Mouse (Mus musculus) stomach, postnatal 0 days (tissue): ENCODE measurements around the gene Card9. TPM values are rescaled to one million over a fixed set of nuclear protein-coding genes. Genes with fewer than 3 reads are reported as not detected.

Experiments
- ATAC-seq: fragments of 200-750 bp; cut with Nextera tagmentation; 2 replicates; pipeline ENCODE4 v1.8.0; 2017; ENCODE audit not compliant: low FRiP score, low TSS enrichment
- DNase-seq: peaks from one replicate; pipeline ENCODE4 v3.0.0-alpha.2; 2016; ENCODE audit warnings: low spot score
- H3K27ac ChIP-seq: fragments of 300-500 bp; sonication (generic); replicated peaks from 2 replicates; pipeline ENCODE4 v1.5.1; 2014; ENCODE audit warnings: mild to moderate bottlenecking, control low read depth
- H3K27me3 ChIP-seq: fragments of 300-500 bp; sonication (generic); 2 replicates; pipeline ENCODE4 v1.6.1; 2014; ENCODE audit warnings: low read length; ENCODE audit not compliant: control insufficient read depth, insufficient read depth
- H3K36me3 ChIP-seq: fragments of 300-500 bp; sonication (generic); 2 replicates; pipeline ENCODE4 v1.6.1; 2014; ENCODE audit warnings: low read length, mixed read lengths; ENCODE audit not compliant: control insufficient read depth, insufficient read depth
- H3K4me1 ChIP-seq: fragments of 300-500 bp; sonication (generic); replicated peaks from 2 replicates; pipeline ENCODE4 v1.6.1; 2014; ENCODE audit warnings: antibody characterized with exemption; ENCODE audit not compliant: control insufficient read depth, insufficient read depth
- H3K4me2 ChIP-seq: fragments of 300-500 bp; sonication (generic); replicated peaks from 2 replicates; pipeline ENCODE4 v1.6.1; 2014; ENCODE audit warnings: low read depth, mild to moderate bottlenecking, control low read depth, moderate library complexity
- H3K4me3 ChIP-seq: fragments of 300-500 bp; sonication (generic); 2 replicates; pipeline ENCODE4 v1.5.1; 2014; ENCODE audit warnings: low read depth, low read length, control low read depth
- H3K9ac ChIP-seq: fragments of 300-500 bp; sonication (generic); 2 replicates; pipeline ENCODE4 v1.6.1; 2014; ENCODE audit warnings: mild to moderate bottlenecking, low read length, control low read depth, mixed read lengths
- H3K9me3 ChIP-seq: fragments of 300-500 bp; sonication (generic); 2 replicates; pipeline ENCODE4 v1.6.1; 2016; ENCODE audit warnings: low read length; ENCODE audit not compliant: control insufficient read depth
- CTCF ChIP-seq: IDR thresholded peaks from 2 replicates; pipeline ENCODE4 v1.5.1; 2016; ENCODE audit warnings: antibody characterized with exemption, low read depth, mild to moderate bottlenecking, moderate library complexity
- EP300 ChIP-seq: optimal IDR thresholded peaks from 2 replicates; pipeline ENCODE3; 2016; ENCODE audit warnings: antibody characterized with exemption
- WGBS: fragments of 180-500 bp; shearing (Covaris S2); extraction: QIAGEN DNeasy Blood & Tissue Kit; methylation state at CpG from one replicate; pipeline ENCODE4 v1.1.7; 2014; 5-methylcytosine and 5-hydroxymethylcytosine counted together
- polyA plus RNA-seq: library from polyadenylated mRNA; unstranded; fragments of >200 nt; fragmentation: Nextera tagmentation; extraction: Ambion mirVana; gene quantifications from 2 replicates; pipeline ENCODE4 v1.2.1, GENCODE M21; 2015

Card9 gene
- polyA plus RNA-seq, 1 experiment from 2014 or later = 0.55 TPM

DNA sequence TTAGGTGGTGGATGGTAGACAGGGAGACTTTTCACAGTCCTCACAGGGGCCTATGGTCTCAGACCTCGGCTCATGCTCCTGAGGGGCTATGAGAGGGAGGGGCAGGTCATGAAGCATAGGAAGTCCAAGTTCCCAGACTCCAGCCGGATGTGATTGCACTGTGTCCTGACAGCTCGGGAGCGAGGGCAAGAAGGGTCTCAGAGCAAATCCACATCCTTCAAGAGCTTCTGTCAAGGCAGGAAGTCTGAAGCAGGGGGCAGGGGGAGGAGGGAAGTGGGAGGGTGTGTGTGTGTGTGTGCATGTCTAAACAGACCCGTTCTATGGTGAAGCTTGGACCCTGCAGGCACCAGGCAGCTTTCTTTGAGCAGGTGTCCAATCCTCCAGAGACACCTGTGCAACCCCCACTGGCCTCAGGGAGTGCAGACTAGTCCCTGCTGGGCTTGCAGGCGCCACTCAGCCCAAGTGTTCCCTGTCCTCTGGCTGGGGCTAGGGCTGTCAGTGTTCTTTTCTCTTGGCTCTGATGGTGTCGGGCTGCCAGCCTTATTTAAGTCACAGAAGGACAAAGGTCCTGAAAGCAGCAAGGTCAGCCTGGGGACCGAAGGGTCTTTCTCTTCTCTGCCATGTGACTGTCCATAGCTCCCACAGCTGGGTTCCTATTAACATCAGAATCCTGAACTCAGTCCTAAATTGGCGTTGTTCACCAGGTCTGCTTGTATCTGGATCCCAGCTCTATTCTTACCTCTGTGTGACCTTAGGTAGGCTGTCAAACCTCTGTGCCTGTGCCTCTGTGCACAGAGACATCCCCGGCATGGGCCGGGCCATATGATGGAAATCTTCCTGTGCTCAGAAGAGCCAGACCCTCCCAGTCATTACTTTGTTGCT, 17.9 kb downstream of the Card9 start:
- H3K36me3 ChIP-seq = peaks cover 5% of the 10 kb centered on the region; the same call in 1 of the 2 replicates
- no peak for DNase-seq

GRCm38 (mm10) chr2:26342044-26342443, 18.7 kb downstream of the Card9 start:
- Histone ChIP-seq H3K36me3 (peaks cover 5% of the 10 kb centered on the region; the same call in 1 of the 2 replicates), H3K27me3 (no peaks in the 10 kb centered on the region), H3K4me1 (peaks cover 3% of the 10 kb centered on the region), H3K9ac (peak overlapping the region; percentile 35; the same call in 1 of the 2 replicates), H3K9me3 (no peaks in the 10 kb centered on the region), H3K4me3 (no peak overlapping the region), H3K4me2 (no peak overlapping the region; the same call in 1 of the 2 replicates), H3K27ac (peak overlapping the region; percentile 81)
- DNase-seq = peak; percentile 90
- no peak for TF ChIP-seq CTCF
- TF ChIP-seq EP300 = no peak
- WGBS = 8% methylated on average over 10 of the region's 10 CpGs
- peak; percentile 92 for ATAC-seq

More for the DNA sequence above, 17.9 kb downstream of the Card9 start:
- ATAC-seq = no peak
- Histone ChIP-seq H3K4me1 (peaks cover 3% of the 10 kb centered on the region), H3K4me2 (no peak overlapping the region; the same call in 1 of the 2 replicates), H3K9me3 (no peaks in the 10 kb centered on the region), H3K9ac (peak overlapping the region; percentile 35; the same call in 1 of the 2 replicates), H3K4me3 (no peak overlapping the region), H3K27me3 (no peaks in the 10 kb centered on the region), H3K27ac (peak overlapping the region; percentile 81)
- WGBS = 47% methylated on average over 11 of the region's 11 CpGs
- TF ChIP-seq EP300 (no peak), CTCF (no peak)

DNA sequence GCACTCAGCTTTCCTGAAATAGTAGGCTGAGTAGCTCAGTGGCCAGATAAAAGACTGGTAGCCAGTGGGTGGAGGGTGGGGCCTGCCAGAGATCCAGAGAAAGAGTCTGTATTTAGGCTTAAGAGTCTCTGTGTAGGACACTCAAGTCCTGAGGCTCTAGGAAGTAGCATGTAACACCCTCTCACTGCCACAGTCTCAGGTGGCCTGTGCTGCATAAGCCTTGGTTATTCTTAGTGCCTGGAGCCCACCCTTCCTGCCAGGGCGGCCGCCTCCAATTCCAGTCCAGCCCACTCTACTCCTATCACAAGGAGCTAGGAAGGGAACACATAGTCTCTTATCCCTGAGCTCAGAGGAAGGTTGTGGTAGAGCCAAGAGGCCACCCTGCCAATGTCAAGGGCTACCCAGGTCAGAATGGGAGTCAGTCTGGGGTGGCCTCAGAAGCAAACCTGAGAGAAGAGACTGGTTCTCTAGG, 19.2 kb downstream of the Card9 start:
- Histone ChIP-seq H3K4me2 (no peak overlapping the region; the same call in 1 of the 2 replicates), H3K4me3 (no peak overlapping the region), H3K4me1 (peaks cover 3% of the 10 kb centered on the region), H3K9ac (no peak overlapping the region; the same call in 1 of the 2 replicates), H3K27me3 (no peaks in the 10 kb centered on the region), H3K27ac (peak overlapping the region; percentile 81), H3K9me3 (no peaks in the 10 kb centered on the region), H3K36me3 (peaks cover 5% of the 10 kb centered on the region; the same call in 1 of the 2 replicates)
- WGBS = 65% methylated on average over 2 of the region's 2 CpGs
- ATAC-seq (peak; percentile 35), DNase-seq (no peak)
- TF ChIP-seq EP300 (no peak), CTCF (no peak)

DNA sequence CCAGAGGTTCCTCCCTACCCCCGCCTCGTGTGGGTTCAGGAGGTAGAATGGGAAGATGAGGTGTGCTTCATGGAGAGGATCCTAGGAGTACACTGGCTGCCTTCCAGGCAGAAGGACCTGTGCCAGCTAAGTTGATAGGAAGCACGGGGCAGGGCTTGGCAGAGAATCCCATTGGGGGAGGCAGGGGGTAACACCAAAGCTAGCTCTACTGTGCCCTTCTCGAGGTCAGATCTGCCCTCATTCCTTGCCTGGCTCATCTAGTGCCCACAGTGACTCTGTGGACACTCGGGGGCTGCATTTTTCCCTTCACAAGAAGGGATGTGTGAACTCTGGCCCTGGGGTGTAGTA, 21.5 kb downstream of the Card9 start:
- ATAC-seq = no peak
- no peak for DNase-seq
- no peaks in the 10 kb centered on the region for H3K9me3 ChIP-seq

DNA sequence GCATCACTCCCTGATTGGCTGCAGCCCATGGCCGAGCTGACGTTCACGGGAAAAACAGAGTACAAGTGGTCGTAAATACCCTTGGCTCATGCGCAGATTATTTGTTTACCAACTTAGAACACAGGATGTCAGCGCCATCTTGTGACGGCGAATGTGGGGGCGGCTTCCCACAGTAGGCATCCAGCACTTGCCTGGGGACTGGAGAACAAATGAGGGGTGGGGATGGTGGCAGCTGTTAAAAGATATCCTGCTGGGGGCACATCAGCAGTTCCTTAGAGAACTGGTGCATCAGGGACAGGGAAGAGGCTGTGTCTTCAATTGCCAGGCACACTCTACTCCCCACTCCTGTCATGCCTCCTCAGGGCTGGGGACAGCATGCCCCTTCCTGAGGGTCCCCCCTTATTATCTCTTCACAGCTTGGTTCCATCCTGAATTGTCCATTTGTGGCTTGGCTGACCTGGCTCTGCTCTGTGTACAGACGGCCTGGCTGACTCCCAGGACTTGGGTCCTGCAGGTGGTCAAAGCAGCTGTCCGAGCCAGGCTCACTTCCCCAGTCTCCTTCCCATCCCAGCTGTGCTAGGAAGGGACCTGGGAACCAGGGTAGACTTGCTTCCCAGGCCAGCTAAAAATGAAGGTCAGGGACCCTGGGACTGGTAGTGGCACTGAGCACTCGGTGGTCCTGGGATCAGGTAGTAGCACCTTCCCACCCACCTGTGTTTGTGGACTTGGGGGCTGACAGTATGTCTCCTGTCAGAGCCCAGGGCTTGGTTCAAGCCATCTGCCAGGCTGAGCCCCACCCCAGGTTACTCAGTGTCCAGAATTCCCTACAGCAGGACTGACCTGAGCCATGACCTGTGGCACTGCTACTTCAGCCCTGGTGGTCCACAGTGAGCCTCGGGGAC, 22.2 kb downstream of the Card9 start:
- no peaks in the 10 kb centered on the region for H3K27me3 ChIP-seq
- H3K9ac ChIP-seq = no peak overlapping the region
- ATAC-seq (no peak), DNase-seq (no peak)
- no peaks in the 10 kb centered on the region for H3K36me3 ChIP-seq
- no peak overlapping the region for H3K4me2 ChIP-seq
- H3K4me1 ChIP-seq = peaks cover 3% of the 10 kb centered on the region
- no peak overlapping the region for H3K27ac ChIP-seq
- no peak for TF ChIP-seq EP300
- TF ChIP-seq CTCF = no peak
- no peaks in the 10 kb centered on the region for H3K9me3 ChIP-seq
- no peak overlapping the region for H3K4me3 ChIP-seq
- 76% methylated on average over 8 of the region's 13 CpGs for WGBS

More for the DNA sequence above, 21.5 kb downstream of the Card9 start:
- no peak overlapping the region for H3K9ac ChIP-seq
- peaks cover 3% of the 10 kb centered on the region for H3K4me1 ChIP-seq
- H3K27me3 ChIP-seq = no peaks in the 10 kb centered on the region
- no peak overlapping the region for H3K27ac ChIP-seq
- no peaks in the 10 kb centered on the region for H3K36me3 ChIP-seq
- TF ChIP-seq CTCF = no peak
- TF ChIP-seq EP300 = no peak
- WGBS = 69% methylated on average over 5 of the region's 5 CpGs
- no peak overlapping the region for H3K4me2 ChIP-seq
- H3K4me3 ChIP-seq = no peak overlapping the region
